Mouse (Mus musculus): ENCODE data around the gene Rfx5.
"Not testable (repeated sequence)": the region's sequence is repeated elsewhere in the genome, so short reads cannot be mapped to it uniquely, and the experiment has no call there.

GRCm38 (mm10) chr3:94931427-94932082 lies 22.3 kb upstream of the Rfx5 start:
- not testable (repeated sequence) for TF ChIP-seq CTCF (IDR thresholded peaks at IDR 0.05; ENCODE audit: low read depth, low read length); POLR2A (IDR thresholded peaks at IDR 0.05; ENCODE audit: extremely low read depth, insufficient read depth, low read length)

Measured in liver, adult 2 months (tissue).